In genomic region chr15:102105360-102105759, GRCm38 (mm10) we compare ENCODE assay signal across 8 mouse cellular contexts. TPM values are rescaled to one million over a fixed set of nuclear protein-coding genes. Genes with fewer than 3 reads are reported as not detected.
A peak's percentile ranks its signal among the peaks of the same experiment; 100 is the strongest.
DNase-seq lines count a peak whose midpoint lies in the region; ATAC-seq and TF ChIP-seq lines count a peak whose summit lies in the region.

No protein-coding gene starts in this region.

- H3K4me2 ChIP-seq in hindbrain, postnatal 0 days (ENCODE audit: low read depth, low read length): peak overlapping the region; percentile 64; the same call in 1 of the 2 replicates
- H3K4me2 ChIP-seq in lung, embryonic 15.5 days: peak overlapping the region; percentile 83
- no peak overlapping the region for H3K4me2 ChIP-seq in forebrain, embryonic 14.5 days (ENCODE audit: low read length)

- DNase-seq in left cerebral cortex, postnatal 4 days: peak; percentile 52
- DNase-seq in left cerebral cortex, postnatal 14 days (ENCODE audit: low spot score in 2 of 2): no peak
- DNase-seq in hindbrain, postnatal 0 days (ENCODE audit: low spot score): no peak
- DNase-seq in frontal cortex, postnatal 36 days (ENCODE audit: low spot score in 2 of 2): no peak
- no peak for DNase-seq in frontal cortex, postnatal 25 days (ENCODE audit: low spot score in 2 of 2)
- no peak for DNase-seq in forebrain, embryonic 14.5 days (ENCODE audit: low spot score)

- peak overlapping the region; percentile 97 for H3K27ac ChIP-seq in embryonic fibroblast, embryonic 13.5 days (ENCODE audit: insufficient read depth, low read length)
- no peak overlapping the region; the same call in 1 of the 2 replicates for H3K27ac ChIP-seq in hindbrain, postnatal 0 days
- H3K27ac ChIP-seq in lung, embryonic 15.5 days: peak overlapping the region; percentile 98
- no peak overlapping the region for H3K27ac ChIP-seq in forebrain, embryonic 14.5 days (ENCODE audit: low read depth, low read length)

- no peaks in the 10 kb centered on the region for H3K9me3 ChIP-seq in hindbrain, postnatal 0 days (ENCODE audit: low read length)
- H3K9me3 ChIP-seq in lung, embryonic 15.5 days: no peaks in the 10 kb centered on the region
- no peaks in the 10 kb centered on the region for H3K9me3 ChIP-seq in forebrain, embryonic 14.5 days (replicated peaks; ENCODE audit: control insufficient read depth, low read length)

- H3K4me3 ChIP-seq in embryonic fibroblast, embryonic 13.5 days (ENCODE audit: insufficient read depth, low read length): no peak overlapping the region; the same call in 1 of the 2 replicates
- H3K4me3 ChIP-seq in hindbrain, postnatal 0 days (ENCODE audit: low read length): no peak overlapping the region
- H3K4me3 ChIP-seq in lung, embryonic 15.5 days: 0 out of 2 replicates have a peak overlapping the region, but pooled peaks have one; percentile 3
- no peak overlapping the region for H3K4me3 ChIP-seq in forebrain, embryonic 14.5 days (ENCODE audit: low read depth, low read length)

- TF ChIP-seq CTCF in embryonic fibroblast, embryonic 13.5 days (IDR thresholded peaks at IDR 0.05; ENCODE audit: borderline replicate concordance, insufficient read depth, low read length): no peak
- no peak for TF ChIP-seq CTCF in hindbrain, postnatal 0 days (IDR thresholded peaks at IDR 0.05; ENCODE audit: low read depth)

- TF ChIP-seq POLR2A in embryonic fibroblast, embryonic 13.5 days (IDR thresholded peaks at IDR 0.05; ENCODE audit: low read depth, low read length): peak; percentile 29

- H3K4me1 ChIP-seq in embryonic fibroblast, embryonic 13.5 days (ENCODE audit: control insufficient read depth, insufficient read depth, low read length): peaks cover 24% of the 10 kb centered on the region
- H3K4me1 ChIP-seq in hindbrain, postnatal 0 days (ENCODE audit: insufficient read depth, low read length): peaks cover 30% of the 10 kb centered on the region
- peaks cover 88% of the 10 kb centered on the region for H3K4me1 ChIP-seq in lung, embryonic 15.5 days
- peaks cover 18% of the 10 kb centered on the region for H3K4me1 ChIP-seq in forebrain, embryonic 14.5 days (ENCODE audit: control insufficient read depth, insufficient read depth, low read length)

- no peaks in the 10 kb centered on the region for H3K27me3 ChIP-seq in hindbrain, postnatal 0 days (ENCODE audit: insufficient read depth, low read length)
- no peaks in the 10 kb centered on the region for H3K27me3 ChIP-seq in lung, embryonic 15.5 days
- peaks cover 30% of the 10 kb centered on the region for H3K27me3 ChIP-seq in forebrain, embryonic 14.5 days (replicated peaks; ENCODE audit: control insufficient read depth, insufficient read depth, low read length)

- no peaks in the 10 kb centered on the region for H3K36me3 ChIP-seq in hindbrain, postnatal 0 days (ENCODE audit: insufficient read depth, low read length)
- H3K36me3 ChIP-seq in lung, embryonic 15.5 days: peaks cover 46% of the 10 kb centered on the region
- H3K36me3 ChIP-seq in forebrain, embryonic 14.5 days (ENCODE audit: control insufficient read depth, insufficient read depth, low read length): no peaks in the 10 kb centered on the region

- intact Hi-C loops in left cerebral cortex, postnatal 4 days (cut with DNase I): no loop called here
- intact Hi-C loops in left cerebral cortex, postnatal 14 days (cut with DNase I): loop anchor here (5.0 kb wide), 2 partner anchors 42 to 117 kb away; no protein-coding TSS in a partner anchor

- no peak for ATAC-seq in hindbrain, postnatal 0 days
- ATAC-seq in lung, embryonic 15.5 days (ENCODE audit: borderline replicate concordance, extremely low read depth, low FRiP score, low TSS enrichment): no peak
- no peak for ATAC-seq in forebrain, embryonic 14.5 days

- 32% methylated on average over 5 of the region's 5 CpGs for WGBS in hindbrain, postnatal 0 days
- 14% methylated on average over 5 of the region's 5 CpGs for WGBS in lung, embryonic 15.5 days
- 40% methylated on average over 5 of the region's 5 CpGs for WGBS in forebrain, embryonic 14.5 days

- H3K9ac ChIP-seq in hindbrain, postnatal 0 days (replicated peaks; ENCODE audit: low read length): no peak overlapping the region
- no peak overlapping the region for H3K9ac ChIP-seq in lung, embryonic 15.5 days
- no peak overlapping the region for H3K9ac ChIP-seq in forebrain, embryonic 14.5 days (ENCODE audit: low read length)

RNA-seq across cellular contexts. Expression of gene Tns2, which starts 5.1 kb away (rescaled TPM):
- total RNA-seq in left cerebral cortex, postnatal 4 days (2021): 10 to 100 TPM in 1 of 2 experiments, 1 to 10 TPM in 1; 8.5 to 11.4 TPM
- 10 to 100 TPM; 14.4 to 18.5 TPM for total RNA-seq in left cerebral cortex, postnatal 14 days (2021)
- polyA plus RNA-seq in embryonic fibroblast, embryonic 13.5 days (2011; ENCODE audit: insufficient read length, low read depth, missing spikeins): 61.8 and 71.1 TPM in 2 replicates
- total RNA-seq in hindbrain, postnatal 0 days (2014; rRNA removed): 9.2 TPM in 2 replicates
- 5.5 and 6.2 TPM in 2 replicates for polyA plus RNA-seq in hindbrain, postnatal 0 days (2015; fragmentation: Nextera tagmentation; extraction: Ambion mirVana)
- polyA plus RNA-seq in lung, embryonic 15.5 days (2015; fragmentation: Nextera tagmentation; extraction: Ambion mirVana): 47.6 and 54.5 TPM in 2 replicates
- 5.5 and 8.2 TPM in 2 replicates for polyA plus RNA-seq in forebrain, embryonic 14.5 days (2014; fragmentation: Nextera tagmentation; extraction: Ambion mirVana)

RNA-seq across cellular contexts. Expression of gene Spryd3, which starts 30.7 kb away (rescaled TPM):
- 100 to 1,000 TPM; 115 to 118 TPM for total RNA-seq in left cerebral cortex, postnatal 4 days (2021)
- total RNA-seq in left cerebral cortex, postnatal 14 days (2021): 100 to 1,000 TPM; 143 to 152 TPM
- 35.5 and 36.0 TPM in 2 replicates for polyA plus RNA-seq in embryonic fibroblast, embryonic 13.5 days (2011; ENCODE audit: insufficient read length, low read depth, missing spikeins)
- 113 and 118 TPM in 2 replicates for total RNA-seq in hindbrain, postnatal 0 days (2014; rRNA removed)
- 98.6 and 110 TPM in 2 replicates for polyA plus RNA-seq in hindbrain, postnatal 0 days (2015; fragmentation: Nextera tagmentation; extraction: Ambion mirVana)
- polyA plus RNA-seq in lung, embryonic 15.5 days (2015; fragmentation: Nextera tagmentation; extraction: Ambion mirVana): 18.8 and 20.5 TPM in 2 replicates
- polyA plus RNA-seq in forebrain, embryonic 14.5 days (2014; fragmentation: Nextera tagmentation; extraction: Ambion mirVana): 20.9 and 28.1 TPM in 2 replicates

RNA-seq across cellular contexts. Expression of gene Eif4b, which starts 31.8 kb away (rescaled TPM):
- 100 to 1,000 TPM; 206 to 211 TPM for total RNA-seq in left cerebral cortex, postnatal 4 days (2021)
- 100 to 1,000 TPM; 167 to 168 TPM for total RNA-seq in left cerebral cortex, postnatal 14 days (2021)
- polyA plus RNA-seq in embryonic fibroblast, embryonic 13.5 days (2011; ENCODE audit: insufficient read length, low read depth, missing spikeins): 309 and 317 TPM in 2 replicates
- total RNA-seq in hindbrain, postnatal 0 days (2014; rRNA removed): 114 and 121 TPM in 2 replicates
- polyA plus RNA-seq in hindbrain, postnatal 0 days (2015; fragmentation: Nextera tagmentation; extraction: Ambion mirVana): 63.4 and 65.1 TPM in 2 replicates
- polyA plus RNA-seq in lung, embryonic 15.5 days (2015; fragmentation: Nextera tagmentation; extraction: Ambion mirVana): 118 and 121 TPM in 2 replicates
- 99.3 and 100 TPM in 2 replicates for polyA plus RNA-seq in forebrain, embryonic 14.5 days (2014; fragmentation: Nextera tagmentation; extraction: Ambion mirVana)

RNA-seq across cellular contexts. Expression of gene Igfbp6, which starts 38.8 kb away (rescaled TPM):
- total RNA-seq in left cerebral cortex, postnatal 4 days (2021): 1 to 10 TPM; 1.6 to 2.0 TPM
- 10 to 100 TPM; 11.9 to 13.5 TPM for total RNA-seq in left cerebral cortex, postnatal 14 days (2021)
- polyA plus RNA-seq in embryonic fibroblast, embryonic 13.5 days (2011; ENCODE audit: insufficient read length, low read depth, missing spikeins): 43.0 and 55.0 TPM in 2 replicates
- 5.6 and 12.8 TPM in 2 replicates for total RNA-seq in hindbrain, postnatal 0 days (2014; rRNA removed)
- 9.7 and 11.5 TPM in 2 replicates for polyA plus RNA-seq in hindbrain, postnatal 0 days (2015; fragmentation: Nextera tagmentation; extraction: Ambion mirVana)
- polyA plus RNA-seq in lung, embryonic 15.5 days (2015; fragmentation: Nextera tagmentation; extraction: Ambion mirVana): 12.3 and 16.8 TPM in 2 replicates
- 1.3 and 1.6 TPM in 2 replicates for polyA plus RNA-seq in forebrain, embryonic 14.5 days (2014; fragmentation: Nextera tagmentation; extraction: Ambion mirVana)

RNA-seq across cellular contexts. Expression of gene Soat2, which starts 45.0 kb away (rescaled TPM):
- total RNA-seq in left cerebral cortex, postnatal 4 days (2021): not detected
- total RNA-seq in left cerebral cortex, postnatal 14 days (2021): not detected
- 1.3 and 2.6 TPM in 2 replicates for polyA plus RNA-seq in embryonic fibroblast, embryonic 13.5 days (2011; ENCODE audit: insufficient read length, low read depth, missing spikeins)
- total RNA-seq in hindbrain, postnatal 0 days (2014; rRNA removed): 0.16 TPM in 1 of 2 replicates, not detected in the other
- polyA plus RNA-seq in hindbrain, postnatal 0 days (2015; fragmentation: Nextera tagmentation; extraction: Ambion mirVana): 0.09 TPM in 1 of 2 replicates, not detected in the other
- polyA plus RNA-seq in lung, embryonic 15.5 days (2015; fragmentation: Nextera tagmentation; extraction: Ambion mirVana): 0.20 and 0.34 TPM in 2 replicates
- not detected in 2 replicates for polyA plus RNA-seq in forebrain, embryonic 14.5 days (2014; fragmentation: Nextera tagmentation; extraction: Ambion mirVana)

Comparison
In these comparisons a context has a peak if more than half of its experiments do, and no peak if none do; other contexts are left out.
1. H3K27ac ChIP-seq: peak in embryonic fibroblast, embryonic 13.5 days (single experiment) and lung, embryonic 15.5 days (single experiment); none in hindbrain, postnatal 0 days (single experiment) and forebrain, embryonic 14.5 days (single experiment).